Mouse (Mus musculus): Measurements from ENCODE around the gene Iqcg.

DNA sequence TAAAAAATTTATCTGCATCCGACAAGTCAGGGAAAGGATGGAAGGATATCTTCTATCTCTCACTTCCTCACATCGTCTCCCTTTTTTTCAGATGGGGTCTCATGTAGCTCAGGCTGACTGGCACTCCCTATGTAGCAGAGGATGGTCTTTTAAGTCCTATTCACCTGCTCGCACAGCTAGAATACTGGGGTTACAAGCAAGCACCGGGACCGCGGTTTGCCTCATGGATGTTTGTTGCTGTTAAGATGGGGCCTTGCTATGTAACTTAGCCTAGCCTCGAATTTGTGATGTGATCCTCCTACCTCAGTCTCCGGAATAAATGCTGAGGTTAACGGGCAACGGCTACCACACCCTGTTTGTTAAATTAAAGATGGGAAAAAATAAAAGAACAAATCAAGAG, 363 bp downstream of the Iqcg start:
- no peak for TF ChIP-seq POLR2A (IDR thresholded peaks at IDR 0.05; ENCODE audit: extremely low read depth, insufficient read depth, low read length)
- TF ChIP-seq CTCF (IDR thresholded peaks at IDR 0.05; ENCODE audit: extremely low read depth, insufficient read depth, low read length) = no peak

Data from cortical plate, adult 2 months (tissue).